Mouse (Mus musculus): Measurements from ENCODE around the gene Gipr.
"Not testable (repeated sequence)": the region's sequence is repeated elsewhere in the genome, so short reads cannot be mapped to it uniquely, and the experiment has no call there.

Gipr gene

GRCm38 (mm10) chr7:19178443-19179092 is 12.6 kb upstream of the Gipr start:
- DNase-seq (ENCODE audit: low spot score), result peak; percentile 83

- no peak for DNase-seq (ENCODE audit: low spot score)
These were observed 12.1 kb upstream of the Gipr start for GRCm38 (mm10) chr7:19178035-19178434.

- no peak for DNase-seq (ENCODE audit: low spot score)
These were observed 11.3 kb upstream of the Gipr start for GRCm38 (mm10) chr7:19177216-19177615.

GRCm38 (mm10) chr7:19176516-19176947 is 10.6 kb upstream of the Gipr start:
- DNase-seq (ENCODE audit: low spot score), result no peak

- DNase-seq (ENCODE audit: low spot score), result peak; percentile 84
These were observed 10.0 kb upstream of the Gipr start, which contains the start of gene Eml2 for GRCm38 (mm10) chr7:19175708-19176515. Gene Eml2 (plus strand): TSS chr7:19176421.

GRCm38 (mm10) chr7:19172874-19173273 is 6.9 kb upstream of the Gipr start:
- DNase-seq (ENCODE audit: low spot score), result peak; percentile 94

- DNase-seq (ENCODE audit: low spot score), result no peak
These were observed 5.9 kb upstream of the Gipr start for GRCm38 (mm10) chr7:19171831-19172230.

- DNase-seq (ENCODE audit: low spot score), result no peak
These were observed 4.2 kb upstream of the Gipr start for GRCm38 (mm10) chr7:19170142-19170541.

GRCm38 (mm10) chr7:19169506-19169905 is 3.6 kb upstream of the Gipr start:
- no peak for DNase-seq (ENCODE audit: low spot score)

GRCm38 (mm10) chr7:19166990-19167389 is 1.1 kb upstream of the Gipr start:
- no peak for DNase-seq (ENCODE audit: low spot score)

- no peak for DNase-seq (ENCODE audit: low spot score)
These were observed 949 bp downstream of the Gipr start for GRCm38 (mm10) chr7:19164978-19165377.

- no peak for DNase-seq (ENCODE audit: low spot score)
These were observed 1.7 kb downstream of the Gipr start for GRCm38 (mm10) chr7:19164189-19164588.

- no peak for DNase-seq (ENCODE audit: low spot score)
These were observed 2.2 kb downstream of the Gipr start for GRCm38 (mm10) chr7:19163752-19164151.

GRCm38 (mm10) chr7:19162928-19163327 is 3.0 kb downstream of the Gipr start:
- no peak for DNase-seq (ENCODE audit: low spot score)

- no peak for DNase-seq (ENCODE audit: low spot score)
These were observed 5.8 kb downstream of the Gipr start for GRCm38 (mm10) chr7:19160115-19160514.

- DNase-seq (ENCODE audit: low spot score), result no peak
These were observed 6.5 kb downstream of the Gipr start for GRCm38 (mm10) chr7:19159411-19159810.

GRCm38 (mm10) chr7:19158601-19159000 is 7.3 kb downstream of the Gipr start:
- DNase-seq (ENCODE audit: low spot score), result no peak

- peak; percentile 92 for DNase-seq (ENCODE audit: low spot score)
These were observed 8.6 kb downstream of the Gipr start for GRCm38 (mm10) chr7:19157160-19157800.

- DNase-seq (ENCODE audit: low spot score), result no peak
These were observed 10.0 kb downstream of the Gipr start for GRCm38 (mm10) chr7:19155825-19156475.

GRCm38 (mm10) chr7:19154796-19155195 is 11.1 kb downstream of the Gipr start:
- DNase-seq (ENCODE audit: low spot score), result no peak

GRCm38 (mm10) chr7:19151121-19151520 is 14.8 kb downstream of the Gipr start:
- DNase-seq (ENCODE audit: low spot score), result not testable (repeated sequence)

GRCm38 (mm10) chr7:19149626-19150025 is 16.3 kb downstream of the Gipr start, which contains the start of gene Snrpd2:
Gene Snrpd2 (plus strand): TSS chr7:19149722.
- DNase-seq (ENCODE audit: low spot score), result peak; percentile 99

Measured in retina, embryonic 14.5 days (tissue).